ENCODE assay signal across 8 mouse cellular contexts in genomic region chr4:155669598-155670075, GRCm38 (mm10). TPM values are rescaled to one million over a fixed set of nuclear protein-coding genes. Genes with fewer than 3 reads are reported as not detected.
A peak's percentile ranks its signal among the peaks of the same experiment; 100 is the strongest.
DNase-seq lines count a peak whose midpoint lies in the region; ATAC-seq and TF ChIP-seq lines count a peak whose summit lies in the region.

No protein-coding gene starts in this region.

- 0 out of 2 replicates have a peak, but pooled peaks cover 2% of the 10 kb centered on the region for H3K36me3 ChIP-seq in kidney, embryonic 16.5 days (ENCODE audit: insufficient read depth, low read length)
- 0 out of 2 replicates have a peak, but pooled peaks cover 2% of the 10 kb centered on the region for H3K36me3 ChIP-seq in hindbrain, embryonic 16.5 days (ENCODE audit: control insufficient read depth, insufficient read depth, low read length)
- no peaks in the 10 kb centered on the region for H3K36me3 ChIP-seq in midbrain, embryonic 16.5 days (ENCODE audit: control insufficient read depth, insufficient read depth, low read length)

- peak overlapping the region; percentile 91; the same call in 1 of the 2 replicates for H3K9ac ChIP-seq in kidney, embryonic 16.5 days (replicated peaks; ENCODE audit: low read length)
- peak overlapping the region; percentile 2; the same call in 1 of the 2 replicates for H3K9ac ChIP-seq in hindbrain, embryonic 16.5 days (ENCODE audit: low read depth, low read length)
- H3K9ac ChIP-seq in midbrain, embryonic 16.5 days (ENCODE audit: low read depth, low read length): no peak overlapping the region

- no peak for TF ChIP-seq POLR2A in cortical plate, adult 2 months (IDR thresholded peaks at IDR 0.05; ENCODE audit: extremely low read depth, insufficient read depth, low read length)

- H3K27me3 ChIP-seq in kidney, embryonic 16.5 days (ENCODE audit: insufficient read depth, low read length): no peaks in the 10 kb centered on the region
- 0 out of 2 replicates have a peak, but pooled peaks cover 2% of the 10 kb centered on the region for H3K27me3 ChIP-seq in hindbrain, embryonic 16.5 days (replicated peaks; ENCODE audit: control insufficient read depth, insufficient read depth, low read length)
- no peaks in the 10 kb centered on the region for H3K27me3 ChIP-seq in midbrain, embryonic 16.5 days (ENCODE audit: control insufficient read depth, insufficient read depth, low read depth, low read length)

- no peak for TF ChIP-seq CTCF in cortical plate, adult 2 months (IDR thresholded peaks at IDR 0.05; ENCODE audit: extremely low read depth, insufficient read depth, low read length)

- DNase-seq in kidney, postnatal 10 days: no peak
- DNase-seq in left cerebral cortex, adult 8-10 months (ENCODE audit: low spot score in 2 of 2): no peak
- no peak for DNase-seq in gastrocnemius, postnatal 10 days
- DNase-seq in cerebellum, adult 8-10 months: no peak

- peaks cover 7% of the 10 kb centered on the region for H3K4me1 ChIP-seq in kidney, embryonic 16.5 days (ENCODE audit: insufficient read depth, low read length)
- peaks cover 3% of the 10 kb centered on the region for H3K4me1 ChIP-seq in cortical plate, adult 2 months (ENCODE audit: control insufficient read depth, insufficient read depth, low read length)
- H3K4me1 ChIP-seq in hindbrain, embryonic 16.5 days (ENCODE audit: control insufficient read depth, insufficient read depth, low read depth, low read length): peaks cover 6% of the 10 kb centered on the region
- H3K4me1 ChIP-seq in midbrain, embryonic 16.5 days (ENCODE audit: control insufficient read depth, insufficient read depth, low read length): peaks cover 16% of the 10 kb centered on the region

- WGBS in kidney, embryonic 16.5 days: 1% methylated on average over 8 of the region's 8 CpGs
- 2% methylated on average over 8 of the region's 8 CpGs for WGBS in hindbrain, embryonic 16.5 days
- under 1% methylated on average over 8 of the region's 8 CpGs for WGBS in midbrain, embryonic 16.5 days

- H3K9me3 ChIP-seq in kidney, embryonic 16.5 days (ENCODE audit: low read length): no peaks in the 10 kb centered on the region
- no peaks in the 10 kb centered on the region for H3K9me3 ChIP-seq in hindbrain, embryonic 16.5 days (ENCODE audit: control insufficient read depth, low read length)
- no peaks in the 10 kb centered on the region for H3K9me3 ChIP-seq in midbrain, embryonic 16.5 days (replicated peaks; ENCODE audit: control insufficient read depth, low read length, poor library complexity, severe bottlenecking)

- peak overlapping the region; percentile 95 for H3K4me3 ChIP-seq in kidney, embryonic 16.5 days (ENCODE audit: low read length)
- H3K4me3 ChIP-seq in cortical plate, adult 2 months (ENCODE audit: insufficient read depth, low read length): peak overlapping the region; percentile 50
- H3K4me3 ChIP-seq in hindbrain, embryonic 16.5 days (ENCODE audit: low read length): peak overlapping the region; percentile 92
- H3K4me3 ChIP-seq in midbrain, embryonic 16.5 days (ENCODE audit: low read depth, low read length): peak overlapping the region; percentile 95

- ATAC-seq in kidney, embryonic 16.5 days (ENCODE audit: low FRiP score, low TSS enrichment): peak; percentile 14; the same call in 1 of the 2 replicates
- ATAC-seq in hindbrain, embryonic 16.5 days: peak; percentile 1; the same call in 1 of the 2 replicates
- peak; percentile 52 for ATAC-seq in midbrain, embryonic 16.5 days

- H3K27ac ChIP-seq in kidney, embryonic 16.5 days (ENCODE audit: low read length): no peak overlapping the region
- no peak overlapping the region for H3K27ac ChIP-seq in cortical plate, adult 2 months (ENCODE audit: insufficient read depth, low read length)
- H3K27ac ChIP-seq in hindbrain, embryonic 16.5 days (ENCODE audit: low read depth, low read length): no peak overlapping the region; the same call in 1 of the 2 replicates
- no peak overlapping the region for H3K27ac ChIP-seq in midbrain, embryonic 16.5 days (ENCODE audit: low read length)

- peak overlapping the region; percentile 93 for H3K4me2 ChIP-seq in kidney, embryonic 16.5 days (replicated peaks; ENCODE audit: low read depth, low read length)
- H3K4me2 ChIP-seq in hindbrain, embryonic 16.5 days (ENCODE audit: low read length): peak overlapping the region; percentile 52
- peak overlapping the region; percentile 54 for H3K4me2 ChIP-seq in midbrain, embryonic 16.5 days (ENCODE audit: low read length)

RNA-seq across cellular contexts. Expression of gene Mib2, which starts 0.6 kb away (rescaled TPM):
- 31.9 and 34.1 TPM in 2 replicates for polyA plus RNA-seq in kidney, embryonic 16.5 days (2015; fragmentation: Nextera tagmentation; extraction: Ambion mirVana)
- polyA plus RNA-seq in cortical plate, adult 2 months (2012; rRNA removed): 153 and 169 TPM in 2 replicates
- polyA plus RNA-seq in hindbrain, embryonic 16.5 days (2015; fragmentation: Nextera tagmentation; extraction: Ambion mirVana): 54.4 and 55.7 TPM in 2 replicates
- polyA plus RNA-seq in midbrain, embryonic 16.5 days (2015; fragmentation: Nextera tagmentation; extraction: Ambion mirVana): 57.3 and 60.9 TPM in 2 replicates
- 100 to 1,000 TPM; 108 to 124 (median 117) TPM for total RNA-seq in left cerebral cortex, adult 8-10 months (2022)
- total RNA-seq in gastrocnemius, postnatal 10 days (2021): 10 to 100 TPM; 13.2 to 16.8 TPM

RNA-seq across cellular contexts. Expression of gene Mmp23, which starts 16.5 kb away (rescaled TPM):
- polyA plus RNA-seq in kidney, embryonic 16.5 days (2015; fragmentation: Nextera tagmentation; extraction: Ambion mirVana): 70.4 and 71.7 TPM in 2 replicates
- 5.9 and 6.0 TPM in 2 replicates for polyA plus RNA-seq in cortical plate, adult 2 months (2012; rRNA removed)
- 2.9 and 5.3 TPM in 2 replicates for polyA plus RNA-seq in hindbrain, embryonic 16.5 days (2015; fragmentation: Nextera tagmentation; extraction: Ambion mirVana)
- polyA plus RNA-seq in midbrain, embryonic 16.5 days (2015; fragmentation: Nextera tagmentation; extraction: Ambion mirVana): 3.1 and 4.6 TPM in 2 replicates
- 1 to 10 TPM in 3 of 4 experiments, under 1 TPM in 1; 0.99 to 2.8 (median 2.1) TPM for total RNA-seq in left cerebral cortex, adult 8-10 months (2022)
- total RNA-seq in gastrocnemius, postnatal 10 days (2021): 10 to 100 TPM; 18.3 to 22.2 TPM

RNA-seq across cellular contexts. Expression of gene Gm10563, which starts 24.4 kb away (rescaled TPM):
- polyA plus RNA-seq in kidney, embryonic 16.5 days (2015; fragmentation: Nextera tagmentation; extraction: Ambion mirVana): not detected in 2 replicates
- not detected in 2 replicates for polyA plus RNA-seq in cortical plate, adult 2 months (2012; rRNA removed)
- not detected in 2 replicates for polyA plus RNA-seq in hindbrain, embryonic 16.5 days (2015; fragmentation: Nextera tagmentation; extraction: Ambion mirVana)
- not detected in 2 replicates for polyA plus RNA-seq in midbrain, embryonic 16.5 days (2015; fragmentation: Nextera tagmentation; extraction: Ambion mirVana)
- total RNA-seq in left cerebral cortex, adult 8-10 months (2022): not detected
- total RNA-seq in gastrocnemius, postnatal 10 days (2021): not detected

RNA-seq across cellular contexts. Expression of gene Fndc10, which starts 24.5 kb away (rescaled TPM):
- polyA plus RNA-seq in kidney, embryonic 16.5 days (2015; fragmentation: Nextera tagmentation; extraction: Ambion mirVana): 2.5 and 2.8 TPM in 2 replicates
- polyA plus RNA-seq in cortical plate, adult 2 months (2012; rRNA removed): 42.8 and 45.8 TPM in 2 replicates
- polyA plus RNA-seq in hindbrain, embryonic 16.5 days (2015; fragmentation: Nextera tagmentation; extraction: Ambion mirVana): 14.2 and 15.5 TPM in 2 replicates
- polyA plus RNA-seq in midbrain, embryonic 16.5 days (2015; fragmentation: Nextera tagmentation; extraction: Ambion mirVana): 11.4 and 12.2 TPM in 2 replicates
- 10 to 100 TPM; 31.6 to 37.7 (median 34.7) TPM for total RNA-seq in left cerebral cortex, adult 8-10 months (2022)
- 1 to 10 TPM; 5.8 to 7.9 TPM for total RNA-seq in gastrocnemius, postnatal 10 days (2021)

RNA-seq across cellular contexts. Expression of gene Ssu72, which starts 35.0 kb away (rescaled TPM):
- 144 and 159 TPM in 2 replicates for polyA plus RNA-seq in kidney, embryonic 16.5 days (2015; fragmentation: Nextera tagmentation; extraction: Ambion mirVana)
- 131 and 138 TPM in 2 replicates for polyA plus RNA-seq in cortical plate, adult 2 months (2012; rRNA removed)
- polyA plus RNA-seq in hindbrain, embryonic 16.5 days (2015; fragmentation: Nextera tagmentation; extraction: Ambion mirVana): 166 and 178 TPM in 2 replicates
- 151 and 153 TPM in 2 replicates for polyA plus RNA-seq in midbrain, embryonic 16.5 days (2015; fragmentation: Nextera tagmentation; extraction: Ambion mirVana)
- 100 to 1,000 TPM in 2 of 4 experiments, 10 to 100 TPM in 2; 91.0 to 111 (median 98.8) TPM for total RNA-seq in left cerebral cortex, adult 8-10 months (2022)
- 10 to 100 TPM; 50.8 to 51.4 TPM for total RNA-seq in gastrocnemius, postnatal 10 days (2021)

Comparison
In these comparisons a context has a peak if more than half of its experiments do, and no peak if none do; other contexts are left out.
1. ATAC-seq: peak in every context shown above with its lines; median percentile 52 in midbrain, embryonic 16.5 days; 14 in kidney, embryonic 16.5 days; 1 in hindbrain, embryonic 16.5 days.
2. RNA of gene Mmp23, which starts 16.5 kb away (polyA plus RNA-seq): 70.4 to 71.7 TPM in kidney, embryonic 16.5 days; 5.9 to 6.0 TPM in cortical plate, adult 2 months, 3.1 to 4.6 TPM in midbrain, embryonic 16.5 days and 2.9 to 5.3 TPM in hindbrain, embryonic 16.5 days; every median in the first group is over 10 times any median in the second.
3. Peak in every context shown above with its lines, with median percentiles within 50 percentile points of each other: H3K4me2 ChIP-seq and H3K4me3 ChIP-seq.